Comparison of ENCODE assay signal across 8 mouse cellular contexts in genomic region chr12:69184342-69185295, GRCm38 (mm10). TPM values are rescaled to one million over a fixed set of nuclear protein-coding genes. Genes with fewer than 3 reads are reported as not detected.
DNase-seq lines count a peak whose midpoint lies in the region; ATAC-seq lines count a peak whose summit lies in the region.

No protein-coding gene starts in this region.

- peaks cover 20% of the 10 kb centered on the region for H3K36me3 ChIP-seq in hindbrain, embryonic 13.5 days
- peaks cover 2% of the 10 kb centered on the region for H3K36me3 ChIP-seq in limb, embryonic 11.5 days (ENCODE audit: control insufficient read depth, insufficient read depth, low read length)

- H3K4me1 ChIP-seq in hindbrain, embryonic 13.5 days (replicated peaks): peaks cover 30% of the 10 kb centered on the region
- peaks cover 7% of the 10 kb centered on the region for H3K4me1 ChIP-seq in limb, embryonic 11.5 days (ENCODE audit: control insufficient read depth, insufficient read depth, low read length)

- 2% methylated on average over 74 of the region's 86 CpGs for WGBS in hindbrain, embryonic 13.5 days
- 3% methylated on average over 75 of the region's 86 CpGs for WGBS in limb, embryonic 11.5 days

- H3K9ac ChIP-seq in hindbrain, embryonic 13.5 days: peak overlapping the region; percentile 96
- peak overlapping the region; percentile 89 for H3K9ac ChIP-seq in limb, embryonic 11.5 days (ENCODE audit: low read length)

- peak overlapping the region; percentile 95 for H3K27ac ChIP-seq in hindbrain, embryonic 13.5 days
- H3K27ac ChIP-seq in limb, embryonic 11.5 days (replicated peaks; ENCODE audit: low read depth, low read length): peak overlapping the region; percentile 73

- H3K9me3 ChIP-seq in hindbrain, embryonic 13.5 days: no peaks in the 10 kb centered on the region
- no peaks in the 10 kb centered on the region for H3K9me3 ChIP-seq in limb, embryonic 11.5 days (ENCODE audit: control insufficient read depth, low read length)

- DNase-seq in left cerebral cortex, adult 11 months (ENCODE audit: low spot score): peak; percentile 30
- DNase-seq in left cerebral cortex, postnatal 36 days (ENCODE audit: low spot score in 2 of 2): no peak
- DNase-seq in brain, adult 2 months (ENCODE audit: low read depth, low spot score): peak; percentile 65
- DNase-seq in frontal cortex, adult 2 months (ENCODE audit: extremely low spot score in 1 of 2, low spot score in 1 of 2): peak; percentile 19 to 44
- DNase-seq in limb, embryonic 11.5 days (ENCODE audit: low spot score): peak; percentile 64
- peak; percentile 75 to 76 for DNase-seq in spleen, postnatal 10 days (ENCODE audit: low spot score in 2 of 2)

- H3K27me3 ChIP-seq in hindbrain, embryonic 13.5 days: no peaks in the 10 kb centered on the region
- H3K27me3 ChIP-seq in limb, embryonic 11.5 days (ENCODE audit: control insufficient read depth, insufficient read depth, low read length): no peaks in the 10 kb centered on the region

- peak overlapping the region; percentile 67 for H3K4me2 ChIP-seq in hindbrain, embryonic 13.5 days
- H3K4me2 ChIP-seq in limb, embryonic 11.5 days (ENCODE audit: low read depth, severe bottlenecking): peak overlapping the region; percentile 94

- intact Hi-C loops in left cerebral cortex, postnatal 36 days (cut with DNase I): loop anchor here (1.0 kb wide), 1 partner anchor 13 kb away; the partner anchor contains the start of gene Gm49383

- H3K4me3 ChIP-seq in hindbrain, embryonic 13.5 days: peak overlapping the region; percentile 90
- peak overlapping the region; percentile 93 for H3K4me3 ChIP-seq in limb, embryonic 11.5 days (ENCODE audit: low read depth, low read length)

- ATAC-seq in hindbrain, embryonic 13.5 days (ENCODE audit: low FRiP score): peak; percentile 65
- peak; percentile 64 for ATAC-seq in limb, embryonic 11.5 days (ENCODE audit: insufficient number of reproducible peaks, low FRiP score, low TSS enrichment, low read depth)
- ATAC-seq in megakaryocyte-erythroid progenitor cell, adult 5-6 weeks (replicated peaks; ENCODE audit: low FRiP score, low TSS enrichment, poor library complexity, severe bottlenecking): peak; percentile 32

RNA-seq across cellular contexts. Expression of gene Mgat2, which starts 0.7 kb away (rescaled TPM):
- 10 to 100 TPM; 27.3 to 30.7 TPM for total RNA-seq in left cerebral cortex, postnatal 36 days (2021)
- 14.4 and 15.7 TPM in 2 replicates for polyA plus RNA-seq in frontal cortex, adult 2 months (2012; rRNA removed)
- 32.8 and 34.1 TPM in 2 replicates for polyA plus RNA-seq in hindbrain, embryonic 13.5 days (2015; fragmentation: Nextera tagmentation; extraction: Ambion mirVana)
- polyA plus RNA-seq in limb, embryonic 11.5 days (2014; fragmentation: Nextera tagmentation; extraction: Ambion mirVana): 32.3 and 33.6 TPM in 2 replicates
- 30.1 and 32.4 TPM in 2 replicates for total RNA-seq in megakaryocyte-erythroid progenitor cell, adult 5-6 weeks (2014; fragmentation: Nextera tagmentation)
- total RNA-seq in megakaryocyte-erythroid progenitor cell, adult 5-6 weeks (2017): 69.0 and 75.7 TPM in 2 replicates

RNA-seq across cellular contexts. Expression of gene Rpl36al, which starts 0.7 kb away (rescaled TPM):
- 100 to 1,000 TPM; 165 to 192 TPM for total RNA-seq in left cerebral cortex, postnatal 36 days (2021)
- polyA plus RNA-seq in frontal cortex, adult 2 months (2012; rRNA removed): 304 and 313 TPM in 2 replicates
- polyA plus RNA-seq in hindbrain, embryonic 13.5 days (2015; fragmentation: Nextera tagmentation; extraction: Ambion mirVana): 410 and 412 TPM in 2 replicates
- polyA plus RNA-seq in limb, embryonic 11.5 days (2014; fragmentation: Nextera tagmentation; extraction: Ambion mirVana): 561 and 598 TPM in 2 replicates
- total RNA-seq in megakaryocyte-erythroid progenitor cell, adult 5-6 weeks (2014; fragmentation: Nextera tagmentation): 987 and 1,085 TPM in 2 replicates
- 1,369 and 1,396 TPM in 2 replicates for total RNA-seq in megakaryocyte-erythroid progenitor cell, adult 5-6 weeks (2017)

RNA-seq across cellular contexts. Expression of gene Gm49383, which starts 12.3 kb away (rescaled TPM):
- 1 to 10 TPM; 2.1 to 5.6 TPM for total RNA-seq in left cerebral cortex, postnatal 36 days (2021)
- 1.1 and 1.2 TPM in 2 replicates for polyA plus RNA-seq in frontal cortex, adult 2 months (2012; rRNA removed)
- polyA plus RNA-seq in hindbrain, embryonic 13.5 days (2015; fragmentation: Nextera tagmentation; extraction: Ambion mirVana): 16.8 and 18.8 TPM in 2 replicates
- polyA plus RNA-seq in limb, embryonic 11.5 days (2014; fragmentation: Nextera tagmentation; extraction: Ambion mirVana): 41.6 and 45.6 TPM in 2 replicates
- total RNA-seq in megakaryocyte-erythroid progenitor cell, adult 5-6 weeks (2014; fragmentation: Nextera tagmentation): 7.8 and 24.2 TPM in 2 replicates
- total RNA-seq in megakaryocyte-erythroid progenitor cell, adult 5-6 weeks (2017): 42.3 and 48.1 TPM in 2 replicates

RNA-seq across cellular contexts. Expression of gene Dnaaf2, which starts 13.6 kb away (rescaled TPM):
- 1 to 10 TPM; 1.8 to 1.9 TPM for total RNA-seq in left cerebral cortex, postnatal 36 days (2021)
- polyA plus RNA-seq in frontal cortex, adult 2 months (2012; rRNA removed): 2.0 and 2.2 TPM in 2 replicates
- polyA plus RNA-seq in hindbrain, embryonic 13.5 days (2015; fragmentation: Nextera tagmentation; extraction: Ambion mirVana): 7.8 and 8.9 TPM in 2 replicates
- polyA plus RNA-seq in limb, embryonic 11.5 days (2014; fragmentation: Nextera tagmentation; extraction: Ambion mirVana): 15.0 and 16.2 TPM in 2 replicates
- total RNA-seq in megakaryocyte-erythroid progenitor cell, adult 5-6 weeks (2014; fragmentation: Nextera tagmentation): 2.4 and 11.9 TPM in 2 replicates
- total RNA-seq in megakaryocyte-erythroid progenitor cell, adult 5-6 weeks (2017): 6.0 and 10.7 TPM in 2 replicates

RNA-seq across cellular contexts. Expression of gene Lrr1, which starts 16.0 kb away (rescaled TPM):
- total RNA-seq in left cerebral cortex, postnatal 36 days (2021): not detected
- 0.06 and 0.56 TPM in 2 replicates for polyA plus RNA-seq in frontal cortex, adult 2 months (2012; rRNA removed)
- 4.6 and 5.5 TPM in 2 replicates for polyA plus RNA-seq in hindbrain, embryonic 13.5 days (2015; fragmentation: Nextera tagmentation; extraction: Ambion mirVana)
- polyA plus RNA-seq in limb, embryonic 11.5 days (2014; fragmentation: Nextera tagmentation; extraction: Ambion mirVana): 30.1 and 30.9 TPM in 2 replicates
- 29.1 and 39.8 TPM in 2 replicates for total RNA-seq in megakaryocyte-erythroid progenitor cell, adult 5-6 weeks (2014; fragmentation: Nextera tagmentation)
- 6.3 and 18.6 TPM in 2 replicates for total RNA-seq in megakaryocyte-erythroid progenitor cell, adult 5-6 weeks (2017)

Comparison
In these comparisons a context has a peak if more than half of its experiments do, and no peak if none do; other contexts are left out.
1. DNase-seq: peak in left cerebral cortex, adult 11 months (single experiment), brain, adult 2 months (single experiment), frontal cortex, adult 2 months (2 of 2), limb, embryonic 11.5 days (single experiment) and spleen, postnatal 10 days (2 of 2); none in left cerebral cortex, postnatal 36 days (0 of 2).
2. Peak in every context shown above with its lines, with median percentiles within 50 percentile points of each other: ATAC-seq.